Mouse (Mus musculus) gastrocnemius, adult 8-10 months (tissue): ENCODE measurements at regions not wholly inside any gene's neighbourhood (a gene's known extent, or its start where the extent isn't known, plus 50 kb on each side); places are given as distances from the start of the nearest gene placed in this dataset.
A peak's percentile ranks its signal among the peaks of the same experiment; 100 is the strongest.

Source experiments
- DNase-seq, 2 experiments: peaks; one replicate each; pipeline ENCODE4 v3.0.0; 2022; ENCODE audit warnings: low spot score in 2 of 2

DNA sequence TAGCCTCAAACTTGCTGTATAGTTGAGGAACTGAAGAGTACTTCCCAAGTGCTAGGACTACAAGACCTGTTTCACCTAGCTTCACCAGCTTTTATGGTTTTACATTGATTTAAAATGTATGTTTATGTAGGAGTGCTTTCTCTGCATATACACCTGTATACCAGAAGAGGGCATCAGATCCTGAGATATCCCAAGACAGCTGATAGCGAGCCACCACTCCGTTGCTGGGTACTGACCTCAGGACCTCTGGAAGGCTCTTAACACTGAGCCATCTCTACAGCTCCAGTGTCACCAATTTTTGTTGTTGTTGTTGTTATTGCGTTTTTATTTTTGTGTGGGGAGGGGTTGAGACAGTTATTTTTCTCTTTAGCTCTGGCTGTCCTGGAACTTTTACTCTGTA is 55.9 kb upstream of the Ddx3x start:
- no peak for DNase-seq

DNA sequence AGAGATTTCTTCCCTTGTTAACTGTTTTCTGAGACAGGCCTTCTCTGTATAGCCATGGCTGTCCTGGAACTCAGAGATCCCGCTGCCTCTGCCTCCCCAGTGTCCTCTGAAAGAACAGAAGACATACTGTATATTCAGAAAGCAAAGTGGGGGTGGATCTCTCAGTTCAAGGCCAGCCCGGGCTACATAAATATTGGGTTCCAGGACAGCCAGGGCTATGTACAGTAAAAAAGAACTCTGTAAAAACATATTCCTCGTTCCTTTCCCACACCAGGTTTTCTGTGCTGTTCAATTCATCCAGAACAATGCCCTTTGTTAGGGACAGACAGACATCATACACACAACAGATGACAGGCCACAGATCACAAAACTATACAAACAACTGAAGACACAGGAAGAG is 54.3 kb upstream of the Ddx3x start:
- no peak for DNase-seq

DNA sequence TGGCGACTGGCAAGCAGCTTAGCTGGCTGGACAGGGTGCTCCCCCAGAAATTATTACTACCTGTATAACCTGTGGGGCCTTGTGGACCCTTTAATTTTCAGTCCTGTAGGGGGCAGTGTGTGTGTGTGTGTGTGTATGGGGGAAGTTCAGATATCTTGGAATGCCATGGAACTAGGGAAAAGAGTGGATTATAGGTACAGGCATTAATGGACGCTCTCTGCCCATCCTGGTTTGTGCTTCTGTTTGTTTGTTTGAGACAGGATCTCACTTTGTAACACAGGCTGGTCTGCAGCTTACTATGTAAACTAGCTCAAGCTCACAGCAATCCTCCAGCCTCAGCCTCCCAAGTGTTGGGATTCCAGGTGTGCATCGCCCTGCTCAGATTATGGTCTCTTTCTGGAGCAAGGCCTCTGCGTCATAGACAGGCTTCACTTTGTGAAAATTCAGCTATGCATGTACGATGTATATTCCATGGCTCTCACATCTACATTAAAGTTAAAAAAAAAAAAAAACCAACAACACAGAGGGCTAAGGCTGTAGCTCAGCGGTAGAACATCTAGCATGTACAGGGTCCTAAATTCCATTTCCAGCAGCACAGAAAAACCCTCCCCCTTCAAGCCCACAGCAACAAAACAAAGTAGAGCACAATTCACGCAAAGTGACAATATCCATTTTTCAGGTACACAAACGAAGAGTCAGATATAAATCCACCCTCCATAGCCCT is 50.7 kb upstream of the Ddx3x start:
- no peak for DNase-seq

DNA sequence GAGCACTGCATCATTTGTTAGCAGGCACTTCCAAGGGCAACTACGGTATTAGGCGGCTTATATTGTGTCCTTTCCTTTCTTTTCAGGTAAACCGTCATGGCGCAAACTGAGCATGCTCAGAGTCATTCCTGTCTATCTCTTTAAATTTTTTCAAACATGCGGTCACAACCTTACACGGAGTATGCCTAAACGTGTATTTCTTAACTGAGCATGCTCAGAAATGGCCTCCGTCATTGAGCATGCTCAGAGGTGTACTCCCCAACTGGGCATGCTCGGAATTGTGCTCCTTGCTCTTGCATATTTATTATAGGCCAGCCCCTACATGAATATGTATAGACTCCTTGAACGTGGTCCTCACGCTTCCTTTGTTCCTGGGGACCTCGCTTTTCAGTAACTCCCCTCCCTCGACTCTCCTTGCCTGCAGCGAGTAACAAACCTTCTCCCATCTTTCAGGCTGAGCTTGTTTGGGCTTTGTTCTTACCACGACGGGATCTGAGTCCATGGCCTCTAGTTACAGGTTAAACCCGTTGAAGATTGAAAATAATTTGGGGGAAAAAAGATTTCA is 50.1 kb upstream of the Ddx3x start:
- DNase-seq: peak; percentile 58 to 79
